Mouse (Mus musculus): Measurements from ENCODE around the gene Klhl25. TPM values are rescaled to one million over a fixed set of nuclear protein-coding genes. Genes with fewer than 3 reads are reported as not detected.
"Not testable (repeated sequence)": the region's sequence is repeated elsewhere in the genome, so short reads cannot be mapped to it uniquely, and the experiment has no call there.

Klhl25 gene
- total RNA-seq, 2 experiments from 2014 or later = 9.5 to 10.1 TPM

- DNase-seq (ENCODE audit: low spot score in 2 of 2) = no peak
Observed at GRCm38 (mm10) chr7:75872697-75873096, 24.6 kb downstream of the Klhl25 start.

GRCm38 (mm10) chr7:75873216-75873615 is 25.1 kb downstream of the Klhl25 start:
- peak in 1 of 2 experiments; percentile 19 for DNase-seq (ENCODE audit: low spot score in 2 of 2)

DNA sequence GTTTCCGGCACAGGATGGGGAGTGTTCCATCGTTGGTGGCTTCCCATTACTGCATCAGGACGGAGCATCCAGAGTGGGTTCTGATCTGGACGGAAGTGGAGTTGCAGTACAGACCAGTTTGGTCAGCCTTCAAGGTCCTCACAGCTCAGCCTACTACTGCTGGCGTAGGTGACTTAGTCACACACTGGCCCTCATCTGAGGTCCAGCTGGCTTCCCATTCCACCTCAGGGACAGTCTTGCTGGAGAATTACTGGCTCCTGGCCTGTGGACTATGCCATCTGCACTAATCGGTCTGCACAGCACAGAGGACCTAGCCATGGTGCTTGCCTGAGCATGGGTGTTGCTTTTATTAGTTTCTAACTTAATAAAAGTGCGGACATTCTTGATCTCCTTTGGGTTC is 25.6 kb downstream of the Klhl25 start:
- no peak for DNase-seq (ENCODE audit: low spot score in 2 of 2)

DNA sequence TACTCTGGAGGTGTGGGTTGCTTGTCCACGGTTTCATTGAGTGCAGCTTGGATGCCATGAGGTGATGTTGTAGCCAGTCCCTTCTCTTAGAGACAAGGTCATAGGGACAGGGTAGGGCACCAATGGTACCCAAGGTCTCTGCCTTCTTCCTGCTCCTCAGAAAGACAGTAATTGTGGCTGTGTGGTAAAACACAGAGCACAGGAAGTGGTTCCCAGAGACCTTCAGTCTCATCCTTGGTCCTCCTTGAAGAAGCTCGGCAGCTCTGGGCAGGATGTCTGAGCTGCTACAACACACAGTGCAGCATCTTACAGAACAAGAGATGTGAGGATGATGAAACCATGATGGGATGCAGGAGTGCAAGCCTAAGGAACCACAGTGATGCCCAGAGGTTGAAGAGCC is 31.3 kb downstream of the Klhl25 start:
- not testable (repeated sequence) for DNase-seq (ENCODE audit: low spot score in 2 of 2)

DNA sequence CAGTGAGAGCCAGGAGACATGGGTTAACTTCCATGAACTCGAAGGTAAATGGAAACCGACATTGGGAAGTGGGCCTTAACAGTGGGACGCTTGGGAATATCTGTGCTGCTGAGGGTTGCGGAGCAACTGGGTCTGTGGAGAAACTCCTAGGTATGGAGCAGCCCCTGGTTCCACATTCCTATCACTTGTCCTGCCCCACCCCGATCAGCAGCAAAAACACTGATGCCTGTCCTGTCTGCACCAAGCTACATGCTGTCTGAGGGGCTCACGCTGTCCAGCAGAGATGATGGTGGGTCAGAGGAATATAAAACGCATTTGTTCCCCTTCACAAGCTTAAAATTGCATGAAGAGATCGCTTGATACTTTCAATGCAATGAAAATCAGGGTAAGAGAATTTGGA is 32.1 kb downstream of the Klhl25 start:
- no peak for DNase-seq (ENCODE audit: low spot score in 2 of 2)

DNA sequence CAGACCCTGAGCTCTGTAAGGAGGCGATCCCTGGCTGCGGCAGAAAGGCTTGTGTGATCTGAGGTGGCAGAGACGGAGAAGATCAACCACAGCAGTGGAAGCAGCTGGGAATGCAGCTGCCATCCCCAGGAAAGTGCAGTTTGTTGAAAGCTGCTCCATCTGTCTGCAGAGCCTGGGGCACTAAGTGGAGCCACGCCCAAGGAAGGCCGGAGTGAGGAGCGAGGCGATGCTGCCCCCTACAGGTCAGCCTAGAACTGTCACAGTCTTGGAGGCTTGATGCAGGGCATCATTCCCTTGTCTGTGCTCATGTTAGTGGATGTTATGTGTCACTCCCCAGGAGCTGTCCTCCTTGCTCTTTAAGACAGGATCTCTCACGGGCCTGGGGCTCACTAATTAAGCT is 32.5 kb downstream of the Klhl25 start:
- peak; percentile 79 to 87 for DNase-seq (ENCODE audit: low spot score in 2 of 2)

- no peak for DNase-seq (ENCODE audit: low spot score in 2 of 2)
Observed at GRCm38 (mm10) chr7:75881376-75881775, 33.3 kb downstream of the Klhl25 start.

- DNase-seq (ENCODE audit: low spot score in 2 of 2) = no peak
Observed at GRCm38 (mm10) chr7:75881791-75882190, 33.7 kb downstream of the Klhl25 start.

- DNase-seq (ENCODE audit: low spot score in 2 of 2) = no peak
Observed at GRCm38 (mm10) chr7:75891466-75891865, 43.4 kb downstream of the Klhl25 start.

DNA sequence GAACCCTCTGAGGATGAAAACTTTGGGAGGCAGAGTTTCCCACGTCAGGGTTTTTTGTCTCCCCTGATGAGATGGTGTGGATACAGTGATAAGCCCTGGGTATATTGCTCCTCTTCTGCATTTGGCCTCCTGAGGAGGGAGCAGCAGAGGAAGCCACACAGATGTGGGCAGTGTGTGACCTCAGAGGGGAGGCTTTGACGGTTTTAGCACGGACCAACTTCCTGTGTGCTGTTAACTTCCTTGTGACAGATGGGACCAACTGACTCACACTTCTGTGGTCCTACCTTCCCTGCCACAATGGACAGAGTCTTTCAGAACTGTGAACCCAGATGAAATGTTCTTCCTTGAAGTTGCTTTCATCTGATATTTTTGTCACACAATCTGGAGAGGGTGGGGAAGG is 44.6 kb downstream of the Klhl25 start:
- no peak for DNase-seq (ENCODE audit: low spot score in 2 of 2)

DNA sequence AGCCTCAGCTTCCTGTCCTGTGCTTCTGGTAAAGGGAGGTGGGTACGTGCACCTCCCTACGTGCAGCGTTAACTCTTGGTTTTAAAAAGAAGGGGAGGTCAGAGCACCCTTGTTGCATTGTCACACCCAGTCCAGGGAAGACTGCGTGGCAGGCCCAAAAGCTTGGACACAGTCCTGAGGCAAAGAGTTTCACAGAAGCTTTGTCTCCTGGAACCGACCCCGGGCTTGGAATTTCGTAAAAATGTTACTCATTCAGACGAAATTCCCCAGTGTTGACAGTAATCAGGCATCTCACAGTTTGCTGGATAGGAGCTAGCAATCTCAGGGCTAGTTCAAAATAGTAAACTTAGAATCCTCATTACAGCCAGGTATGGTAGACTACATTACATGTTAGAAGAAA is 45.6 kb downstream of the Klhl25 start:
- no peak for DNase-seq (ENCODE audit: low spot score in 2 of 2)

GRCm38 (mm10) chr7:75897041-75897440 is 48.9 kb downstream of the Klhl25 start:
- DNase-seq (ENCODE audit: low spot score in 2 of 2) = no peak

DNA sequence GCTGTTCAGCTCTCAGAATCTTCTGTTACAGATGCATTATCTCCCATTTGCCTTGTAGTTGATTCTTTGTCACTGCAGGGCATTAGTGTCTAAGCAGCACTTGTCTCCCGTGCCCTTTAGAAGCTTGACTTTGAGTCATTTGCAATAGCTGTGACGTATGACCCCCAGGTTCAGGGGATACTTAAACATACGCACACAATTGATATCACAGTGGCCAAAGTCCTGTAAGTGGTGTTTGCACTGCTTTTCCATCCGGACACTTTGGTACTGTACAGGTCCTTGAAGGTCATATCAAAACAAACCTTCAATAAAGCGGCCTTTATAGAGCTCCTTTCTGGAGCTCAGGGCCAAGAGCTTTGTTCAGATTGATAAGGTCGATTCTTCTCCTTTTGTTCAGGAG is 51.0 kb downstream of the Klhl25 start:
- DNase-seq (ENCODE audit: low spot score in 2 of 2) = no peak

GRCm38 (mm10) chr7:75899517-75899916 is 51.4 kb downstream of the Klhl25 start:
- no peak for DNase-seq (ENCODE audit: low spot score in 2 of 2)

- no peak for DNase-seq (ENCODE audit: low spot score in 2 of 2)
Observed at GRCm38 (mm10) chr7:75899954-75900353, 51.8 kb downstream of the Klhl25 start.

GRCm38 (mm10) chr7:75905145-75905544 is 57.0 kb downstream of the Klhl25 start:
- DNase-seq (ENCODE audit: low spot score in 2 of 2) = no peak

DNA sequence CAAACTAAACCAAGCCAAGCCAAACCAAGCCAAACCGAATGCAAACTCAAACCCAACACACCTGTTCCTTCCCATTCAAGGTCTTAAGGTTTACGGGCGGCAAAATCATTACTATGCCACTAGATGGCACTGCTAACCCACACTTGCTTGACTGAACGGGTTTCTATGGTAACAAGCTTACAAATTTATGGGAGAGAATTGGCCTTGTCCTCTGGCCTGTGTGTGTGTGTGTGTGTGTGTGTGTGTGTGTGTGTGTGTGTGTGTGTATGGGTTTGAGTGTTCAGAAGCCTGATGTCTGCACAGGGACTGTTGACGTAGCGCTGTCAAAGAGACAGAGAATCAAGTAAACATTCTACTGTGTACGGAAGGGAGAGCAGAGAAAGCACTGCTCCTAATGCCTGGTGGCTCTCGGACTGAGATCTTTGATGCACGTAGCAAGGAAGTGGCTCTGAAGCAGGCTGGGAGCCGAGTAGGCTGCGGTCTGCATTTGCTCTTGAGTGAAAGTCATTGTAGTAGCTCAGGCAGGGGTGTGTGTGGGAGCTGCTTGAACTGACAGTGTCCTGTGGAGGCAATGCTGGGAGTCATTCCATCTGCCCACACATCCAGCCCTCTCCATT is 62.0 kb downstream of the Klhl25 start:
- DNase-seq (ENCODE audit: low spot score in 2 of 2) = peak; percentile 53 to 55

DNA sequence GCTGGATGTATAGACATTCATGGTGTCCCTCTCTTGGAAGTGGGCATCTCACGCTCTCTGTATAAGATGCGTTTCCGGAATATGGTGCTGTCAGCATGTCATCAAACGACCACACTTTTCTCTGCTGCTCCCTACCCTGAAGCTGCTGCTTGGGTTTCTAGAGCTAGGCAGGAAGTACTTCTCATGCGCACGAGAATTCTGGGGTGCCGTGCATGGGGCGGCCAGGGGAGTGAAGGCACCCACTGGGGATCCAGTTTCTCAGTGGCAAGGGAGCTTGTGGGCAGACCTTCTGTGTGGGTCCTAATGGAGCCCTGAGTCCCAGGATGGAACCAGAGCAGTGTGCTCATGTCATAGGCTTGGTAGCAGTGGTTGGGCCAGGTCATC is 62.5 kb downstream of the Klhl25 start:
- DNase-seq (ENCODE audit: low spot score in 2 of 2) = peak in 1 of 2 experiments; percentile 5

- peak; percentile 78 to 82 for DNase-seq (ENCODE audit: low spot score in 2 of 2)
Observed at GRCm38 (mm10) chr7:75913952-75914351, 65.8 kb downstream of the Klhl25 start.

- DNase-seq (ENCODE audit: low spot score in 2 of 2) = not testable (repeated sequence)
Observed at GRCm38 (mm10) chr7:75915550-75915949, 67.4 kb downstream of the Klhl25 start.

- no peak for DNase-seq (ENCODE audit: low spot score in 2 of 2)
Observed at GRCm38 (mm10) chr7:75917662-75918061, 69.6 kb downstream of the Klhl25 start.

GRCm38 (mm10) chr7:75919745-75920144 is 71.6 kb downstream of the Klhl25 start:
- not testable (repeated sequence) for DNase-seq (ENCODE audit: low spot score in 2 of 2)

All from left cerebral cortex, adult 18-20 months (tissue).